In genomic region chr19:40588293-40588654, GRCm38 (mm10) we compare ENCODE assay signal across 8 mouse cellular contexts. TPM values are rescaled to one million over a fixed set of nuclear protein-coding genes. Genes with fewer than 3 reads are reported as not detected.
A peak's percentile ranks its signal among the peaks of the same experiment; 100 is the strongest.
DNase-seq lines count a peak whose midpoint lies in the region; ATAC-seq and TF ChIP-seq lines count a peak whose summit lies in the region.

Gene Aldh18a1, minus strand, starts transcription at chr19:40588463.

- peaks cover 8% of the 10 kb centered on the region; the same call in 1 of the 2 replicates for H3K36me3 ChIP-seq in embryonic facial prominence, embryonic 15.5 days
- peaks cover 17% of the 10 kb centered on the region for H3K36me3 ChIP-seq in limb, embryonic 14.5 days (ENCODE audit: control insufficient read depth, insufficient read depth, low read length)
- H3K36me3 ChIP-seq in midbrain, postnatal 0 days (ENCODE audit: insufficient read depth, low read length), result no peaks in the 10 kb centered on the region

- peak within 1 kb of the TSS; percentile 69 for H3K4me2 ChIP-seq in embryonic facial prominence, embryonic 15.5 days (replicated peaks)
- H3K4me2 ChIP-seq in limb, embryonic 14.5 days (replicated peaks; ENCODE audit: low read depth, low read length, severe bottlenecking), result peak within 1 kb of the TSS; percentile 72
- peak within 1 kb of the TSS; percentile 75 for H3K4me2 ChIP-seq in midbrain, postnatal 0 days (ENCODE audit: low read depth, low read length, poor library complexity, severe bottlenecking)

- H3K4me1 ChIP-seq in bone marrow, adult 2 months (ENCODE audit: control insufficient read depth, insufficient read depth, low read length), result no peaks in the 10 kb centered on the region
- H3K4me1 ChIP-seq in embryonic facial prominence, embryonic 15.5 days, result peaks cover 9% of the 10 kb centered on the region
- peaks cover 7% of the 10 kb centered on the region for H3K4me1 ChIP-seq in limb, embryonic 14.5 days (ENCODE audit: control insufficient read depth, insufficient read depth, low read length)
- peaks cover 6% of the 10 kb centered on the region for H3K4me1 ChIP-seq in midbrain, postnatal 0 days (ENCODE audit: insufficient read depth, low read length)

- peak; percentile 40; the same call in 1 of the 2 replicates for TF ChIP-seq POLR2A in bone marrow, adult 2 months (IDR thresholded peaks at IDR 0.05; ENCODE audit: borderline replicate concordance, control insufficient read depth, low read depth, low read length)
- no peak for TF ChIP-seq POLR2A in limb, embryonic 14.5 days (IDR thresholded peaks at IDR 0.05; ENCODE audit: borderline replicate concordance, extremely low read depth, insufficient read depth, insufficient read length)

- peak within 1 kb of the TSS; percentile 53; the same call in 1 of the 2 replicates for H3K27ac ChIP-seq in bone marrow, adult 2 months (ENCODE audit: control insufficient read depth, insufficient read depth, low read depth, low read length, poor library complexity)
- H3K27ac ChIP-seq in embryonic facial prominence, embryonic 15.5 days (replicated peaks), result peak within 1 kb of the TSS; percentile 80
- H3K27ac ChIP-seq in limb, embryonic 14.5 days (replicated peaks; ENCODE audit: low read depth, low read length), result no peak within 1 kb of the TSS
- peak within 1 kb of the TSS; percentile 59 for H3K27ac ChIP-seq in midbrain, postnatal 0 days (ENCODE audit: low read depth, low read length)

- WGBS in bone marrow, adult 2 months, result under 1% methylated on average over 34 of the region's 34 CpGs
- 0% methylated on average over 34 of the region's 34 CpGs for WGBS in embryonic facial prominence, embryonic 15.5 days
- WGBS in limb, embryonic 14.5 days, result 0% methylated on average over 34 of the region's 34 CpGs
- under 1% methylated on average over 31 of the region's 34 CpGs for WGBS in midbrain, postnatal 0 days

- peak within 1 kb of the TSS; percentile 46 for H3K9ac ChIP-seq in embryonic facial prominence, embryonic 15.5 days
- peak within 1 kb of the TSS; percentile 74 for H3K9ac ChIP-seq in limb, embryonic 14.5 days (ENCODE audit: low read depth, low read length, severe bottlenecking)
- peak within 1 kb of the TSS; percentile 68 for H3K9ac ChIP-seq in midbrain, postnatal 0 days (replicated peaks; ENCODE audit: low read length, poor library complexity, severe bottlenecking)

- no peaks in the 10 kb centered on the region for H3K9me3 ChIP-seq in embryonic facial prominence, embryonic 15.5 days (replicated peaks)
- H3K9me3 ChIP-seq in limb, embryonic 14.5 days (ENCODE audit: control insufficient read depth, low read length), result no peaks in the 10 kb centered on the region
- H3K9me3 ChIP-seq in midbrain, postnatal 0 days (ENCODE audit: low read length), result no peaks in the 10 kb centered on the region

- H3K27me3 ChIP-seq in embryonic facial prominence, embryonic 15.5 days, result no peaks in the 10 kb centered on the region
- H3K27me3 ChIP-seq in limb, embryonic 14.5 days (ENCODE audit: control insufficient read depth, insufficient read depth, low read length), result no peaks in the 10 kb centered on the region
- H3K27me3 ChIP-seq in midbrain, postnatal 0 days (ENCODE audit: insufficient read depth, low read length), result no peaks in the 10 kb centered on the region

- peak; percentile 95 for DNase-seq in 416B (ENCODE audit: low read depth)
- DNase-seq in heart, adult 8-10 months (ENCODE audit: low spot score), result peak; percentile 89
- peak; percentile 83 for DNase-seq in kidney, adult 9 months
- peak; percentile 95 for DNase-seq in limb, embryonic 14.5 days (ENCODE audit: low spot score)
- DNase-seq in midbrain, postnatal 0 days (ENCODE audit: low spot score), result peak; percentile 97
- DNase-seq in spleen, postnatal 14 days (ENCODE audit: low spot score in 2 of 2), result peak; percentile 84 to 92

- TF ChIP-seq CTCF in bone marrow, adult 2 months (IDR thresholded peaks at IDR 0.05; ENCODE audit: control insufficient read depth, insufficient read depth, low read length), result peak; percentile 1; the same call in 1 of the 2 replicates
- TF ChIP-seq CTCF in midbrain, postnatal 0 days (IDR thresholded peaks at IDR 0.05), result peak; percentile 22

- peak; percentile 95 for ATAC-seq in embryonic facial prominence, embryonic 15.5 days (ENCODE audit: insufficient number of reproducible peaks, low FRiP score, low TSS enrichment, low read depth)
- peak; percentile 94 for ATAC-seq in limb, embryonic 14.5 days (ENCODE audit: low FRiP score, low read depth)
- ATAC-seq in midbrain, postnatal 0 days (ENCODE audit: low FRiP score), result peak; percentile 97

- H3K4me3 ChIP-seq in bone marrow, adult 2 months (replicated peaks; ENCODE audit: control insufficient read depth, low read depth, low read length), result peak within 1 kb of the TSS; percentile 61
- peak within 1 kb of the TSS; percentile 71 for H3K4me3 ChIP-seq in embryonic facial prominence, embryonic 15.5 days (replicated peaks)
- H3K4me3 ChIP-seq in limb, embryonic 14.5 days (replicated peaks; ENCODE audit: low read length), result peak within 1 kb of the TSS; percentile 76
- H3K4me3 ChIP-seq in midbrain, postnatal 0 days (ENCODE audit: low read depth, low read length), result peak within 1 kb of the TSS; percentile 45

RNA-seq across cellular contexts. Expression of gene Aldh18a1, which starts in this region (rescaled TPM):
- 14.8 and 15.5 TPM in 2 replicates for polyA plus RNA-seq in bone marrow, adult 2 months (2011; ENCODE audit: insufficient read depth, insufficient read length, low replicate concordance, missing spikeins)
- 64.5 and 65.2 TPM in 2 replicates for polyA plus RNA-seq in embryonic facial prominence, embryonic 15.5 days (2015; fragmentation: Nextera tagmentation; extraction: Ambion mirVana)
- total RNA-seq in heart, adult 8-10 months (2022), result 1 to 10 TPM; 4.5 to 7.5 (median 5.8) TPM
- 79.8 and 83.3 TPM in 2 replicates for polyA plus RNA-seq in limb, embryonic 14.5 days (2012; rRNA removed)
- polyA plus RNA-seq in limb, embryonic 14.5 days (2014; fragmentation: Nextera tagmentation; extraction: Ambion mirVana), result 63.2 and 65.3 TPM in 2 replicates
- 67.4 and 73.6 TPM in 2 replicates for total RNA-seq in midbrain, postnatal 0 days (2014; rRNA removed)
- polyA plus RNA-seq in midbrain, postnatal 0 days (2015; fragmentation: Nextera tagmentation; extraction: Ambion mirVana), result 28.9 and 31.4 TPM in 2 replicates
